Mouse (Mus musculus) Patski (cell line): ENCODE data around the gene Rab7b. TPM values are rescaled to one million over a fixed set of nuclear protein-coding genes. Genes with fewer than 3 reads are reported as not detected.

Source experiments
- ATAC-seq: fragments of 100-300 bp; one replicate; pipeline ENCODE4 v1.8.0; 2021
- CTCF ChIA-PET: fragments of 350-600 bp; sonication (Branson Sonifier 250); formaldehyde crosslinking; loops from one replicate; lab custom pipeline; 2022; ENCODE audit warnings: inconsistent platforms; lab: Charles Lee
- POLR2A ChIA-PET: fragments of 350-600 bp; sonication (Branson Sonifier 250); formaldehyde crosslinking; loops from one replicate; lab custom pipeline; 2022; ENCODE audit warnings: antibody characterized with exemption, inconsistent platforms; lab: Charles Lee
- DNase-seq: peaks from one replicate; pipeline ENCODE4 v3.0.0-alpha.2; 2011; ENCODE audit warnings: low read depth, low spot score
- H3K27me3 ChIP-seq: fragments of 371-371 bp; one replicate; pipeline ENCODE4 v1.5.1; 2021
- CTCF ChIP-seq: fragments of 100-300 bp; IDR thresholded peaks from one replicate; pipeline ENCODE4 v1.5.1; 2021
- in situ Hi-C: fragments of 300-500 bp; cut with MboI; formaldehyde crosslinking; loops from 3 replicates; pipeline ENCODE4 v1.11.1; 2018; ENCODE audit warnings: low pct_unique_long_range_greater_than_20kb, mixed read lengths
- polyA plus RNA-seq: library from polyadenylated mRNA; unstranded; gene quantifications from one replicate; pipeline ENCODE4 v1.2.3, GENCODE M21; 2021

Rab7b gene
- 0.82 TPM for polyA plus RNA-seq

- in situ Hi-C loops, result no loop called here
- ATAC-seq, result peak; percentile 41
Measured at GRCm38 (mm10) chr1:131688475-131688874, at the start of gene Rab7b. Rab7b (plus strand) TSS chr1:131688695.

GRCm38 (mm10) chr1:131640062-131640461, 48.4 kb upstream of the Rab7b start:
- CTCF ChIA-PET, result interaction anchor here (1.7 kb wide), 1 partner anchor 14 kb away, joined by 6 read pairs; no protein-coding TSS in a partner anchor
- TF ChIP-seq CTCF, result no peak

More at GRCm38 (mm10) chr1:131688475-131688874, at the start of gene Rab7b:
- CTCF ChIA-PET, result interaction anchor here (0.9 to 1.4 kb wide), 3 partner anchors 9 to 21 kb away, joined by 3 to 4 read pairs (median 4); no protein-coding TSS in a partner anchor
- POLR2A ChIA-PET, result no interaction called here
- no peak for DNase-seq
- no peaks in the 10 kb centered on the region for H3K27me3 ChIP-seq
- no peak for TF ChIP-seq CTCF

GRCm38 (mm10) chr1:131641565-131641964, 46.9 kb upstream of the Rab7b start:
- in situ Hi-C loops, result no loop called here
- ChIA-PET CTCF (no interaction called here), POLR2A (no interaction called here)
- ATAC-seq (no peak), DNase-seq (no peak)
- peaks cover 16% of the 10 kb centered on the region for H3K27me3 ChIP-seq
- no peak for TF ChIP-seq CTCF

More at GRCm38 (mm10) chr1:131640062-131640461, 48.4 kb upstream of the Rab7b start:
- DNase-seq (no peak), ATAC-seq (no peak)
- POLR2A ChIA-PET, result no interaction called here
- in situ Hi-C loops, result no loop called here
- peaks cover 16% of the 10 kb centered on the region for H3K27me3 ChIP-seq

- ATAC-seq (no peak), DNase-seq (no peak)
- peaks cover 16% of the 10 kb centered on the region for H3K27me3 ChIP-seq
- in situ Hi-C loops, result no loop called here
- POLR2A ChIA-PET, result no interaction called here
- TF ChIP-seq CTCF, result no peak
- CTCF ChIA-PET, result no interaction called here
Measured at GRCm38 (mm10) chr1:131642251-131642650, 46.2 kb upstream of the Rab7b start.

DNA sequence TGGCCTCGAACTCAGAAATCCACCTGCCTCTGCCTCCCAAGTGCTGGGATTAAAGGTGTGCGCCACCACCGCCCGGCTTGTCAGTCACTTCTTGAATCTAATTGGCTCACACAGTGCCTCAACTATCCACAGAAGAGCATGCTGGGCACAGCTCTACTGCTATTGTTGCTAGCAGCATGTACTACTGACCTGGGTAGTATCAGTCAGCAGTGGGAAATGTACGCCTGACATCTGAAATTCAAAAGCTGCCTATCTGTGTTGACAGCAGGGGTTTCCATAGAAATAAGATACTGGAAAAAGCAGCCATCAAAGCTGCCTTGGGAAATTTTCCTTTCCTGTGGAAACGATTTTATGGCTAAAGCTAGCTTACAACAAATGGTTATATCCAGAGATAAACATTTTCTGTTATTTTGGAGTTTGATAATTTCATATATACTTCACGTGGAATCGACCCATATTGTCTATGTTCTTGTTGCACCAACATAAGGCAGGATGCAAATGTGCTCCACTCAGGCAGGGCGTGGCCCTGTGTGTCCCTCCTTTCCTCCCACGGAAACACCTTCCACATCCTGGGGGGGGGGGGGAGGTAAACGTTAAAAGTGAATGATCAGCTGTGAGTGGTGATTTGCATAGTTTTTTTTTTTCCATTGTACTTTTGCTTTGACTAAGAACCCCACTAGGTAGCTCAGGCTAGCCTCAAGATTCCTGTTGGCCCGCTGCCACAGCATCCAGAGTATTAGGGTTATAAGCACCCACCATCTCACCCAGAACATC, 35.6 kb upstream of the Rab7b start:
- no peak for TF ChIP-seq CTCF
- in situ Hi-C loops, result no loop called here
- no peaks in the 10 kb centered on the region for H3K27me3 ChIP-seq
- CTCF ChIA-PET, result no interaction called here
- POLR2A ChIA-PET, result no interaction called here
- DNase-seq, result no peak
- no peak for ATAC-seq

DNA sequence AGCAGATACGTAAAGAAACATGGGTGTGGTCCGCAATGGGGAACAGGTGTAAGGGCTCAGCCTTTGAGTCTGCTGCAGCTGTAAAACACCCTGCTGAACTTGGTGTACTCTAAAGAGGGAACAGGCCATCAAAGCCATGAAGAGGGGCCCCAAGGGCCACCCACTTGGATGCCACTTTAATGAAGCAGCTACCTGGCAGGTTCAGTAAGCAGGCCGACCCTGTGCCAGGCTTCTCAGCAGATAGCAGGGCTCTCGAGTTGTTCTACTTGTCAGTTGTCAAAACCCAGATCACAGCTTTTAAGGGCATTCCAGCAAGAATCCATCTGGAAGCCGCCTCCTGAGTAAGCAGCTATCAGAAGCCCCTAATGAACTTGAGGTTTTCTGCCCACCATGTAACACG, 32.9 kb upstream of the Rab7b start:
- POLR2A ChIA-PET, result no interaction called here
- CTCF ChIA-PET, result interaction anchor here (1.8 kb wide), 1 partner anchor 15 kb away, joined by 6 read pairs; no protein-coding TSS in a partner anchor
- ATAC-seq (no peak), DNase-seq (no peak)
- in situ Hi-C loops, result no loop called here
- no peak for TF ChIP-seq CTCF
- no peaks in the 10 kb centered on the region for H3K27me3 ChIP-seq

GRCm38 (mm10) chr1:131657945-131658354, 30.5 kb upstream of the Rab7b start:
- H3K27me3 ChIP-seq, result peaks cover 10% of the 10 kb centered on the region
- CTCF ChIA-PET, result interaction anchor here (0.6 to 1.8 kb wide), 7 partner anchors 15 to 327 kb away, joined by 3 to 8 read pairs (median 3); no protein-coding TSS in a partner anchor
- DNase-seq (peak; percentile 49), ATAC-seq (peak; percentile 73)
- peak; percentile 96 for TF ChIP-seq CTCF
- POLR2A ChIA-PET, result no interaction called here
- in situ Hi-C loops, result no loop called here

DNA sequence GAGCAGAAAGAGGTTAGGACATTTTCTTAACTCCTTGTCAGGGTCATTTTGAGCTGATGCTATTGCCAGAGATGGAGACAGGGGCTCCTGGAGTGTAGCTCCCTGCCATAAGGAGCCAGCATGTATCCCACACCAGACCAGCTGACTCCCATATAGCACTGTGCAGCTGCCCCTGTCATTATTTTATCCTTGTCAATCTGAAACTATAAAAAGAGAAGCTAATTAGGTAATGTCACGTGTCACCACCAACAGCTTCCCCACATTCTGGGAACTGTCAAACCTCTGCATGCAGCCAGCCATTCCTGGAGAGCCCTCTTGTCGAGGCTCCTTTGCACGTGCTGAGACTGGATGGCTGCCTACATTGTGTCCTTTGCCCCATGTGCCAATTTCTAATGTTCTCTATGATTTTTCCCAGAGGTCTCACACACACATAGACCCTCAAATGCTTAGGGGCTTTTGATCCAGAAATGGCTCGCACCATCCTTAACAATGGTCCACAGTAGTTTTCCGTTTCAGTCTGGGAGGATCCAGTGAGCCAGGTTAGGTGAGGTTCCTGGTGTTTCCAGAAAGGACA, 28.9 kb upstream of the Rab7b start:
- DNase-seq (no peak), ATAC-seq (no peak)
- in situ Hi-C loops, result no loop called here
- TF ChIP-seq CTCF, result no peak
- ChIA-PET CTCF (interaction anchor here (1.2 to 1.6 kb wide), 4 partner anchors 13 to 73 kb away, joined by 3 to 8 read pairs (median 3); no protein-coding TSS in a partner anchor), POLR2A (no interaction called here)
- H3K27me3 ChIP-seq, result peaks cover 10% of the 10 kb centered on the region

- no peak for TF ChIP-seq CTCF
- CTCF ChIA-PET, result no interaction called here
- POLR2A ChIA-PET, result no interaction called here
- peaks cover 10% of the 10 kb centered on the region for H3K27me3 ChIP-seq
- ATAC-seq, result no peak
- DNase-seq, result no peak
- in situ Hi-C loops, result no loop called here
Measured at GRCm38 (mm10) chr1:131660266-131660665, 28.2 kb upstream of the Rab7b start.

- CTCF ChIA-PET, result no interaction called here
- TF ChIP-seq CTCF, result no peak
- H3K27me3 ChIP-seq, result peaks cover 13% of the 10 kb centered on the region
- ATAC-seq (no peak), DNase-seq (no peak)
- POLR2A ChIA-PET, result no interaction called here
- in situ Hi-C loops, result no loop called here
Measured at GRCm38 (mm10) chr1:131660716-131661472, 27.6 kb upstream of the Rab7b start.
